Mouse (Mus musculus) mouse trophoblast stem cell (cell line): ENCODE measurements around the gene Lhpp.

Source experiments
- in situ Hi-C, 2 experiments: fragments of 300-500 bp; cut with MseI, MboI; formaldehyde crosslinking; loops; 2 replicates in 1 of 2; 3 replicates in 1 of 2; pipeline ENCODE4 v1.15.1; 2025

The Lhpp gene

DNA sequence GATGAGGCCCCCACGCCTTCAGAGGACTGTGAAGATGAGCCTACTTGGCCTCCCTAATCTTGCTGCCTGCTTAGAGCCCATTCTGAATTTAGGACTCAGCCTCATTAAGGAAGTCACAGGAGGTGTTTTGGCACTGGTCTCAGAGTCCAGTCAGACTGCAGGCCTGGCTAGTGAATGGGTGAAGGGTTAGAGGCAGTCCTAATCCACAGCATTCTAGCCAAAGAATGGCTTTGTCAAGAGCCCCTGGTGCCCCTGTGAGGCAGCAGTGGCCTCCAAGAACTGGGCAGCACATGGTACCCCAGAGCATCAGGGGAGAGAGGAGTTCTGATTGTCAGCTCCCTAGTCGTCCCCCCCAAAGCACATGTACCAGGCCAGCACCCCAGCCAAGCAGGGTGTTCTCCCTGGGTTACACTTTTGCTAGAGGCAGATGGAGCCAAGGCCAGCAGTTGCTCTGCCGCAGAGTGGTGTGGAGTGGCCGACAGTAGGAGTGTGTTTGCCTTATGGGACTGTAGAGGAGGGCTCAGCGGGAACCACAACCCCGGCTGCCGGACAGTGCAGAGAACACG is 94.0 kb downstream of the Lhpp start:
- in situ Hi-C loops = no loop called here

DNA sequence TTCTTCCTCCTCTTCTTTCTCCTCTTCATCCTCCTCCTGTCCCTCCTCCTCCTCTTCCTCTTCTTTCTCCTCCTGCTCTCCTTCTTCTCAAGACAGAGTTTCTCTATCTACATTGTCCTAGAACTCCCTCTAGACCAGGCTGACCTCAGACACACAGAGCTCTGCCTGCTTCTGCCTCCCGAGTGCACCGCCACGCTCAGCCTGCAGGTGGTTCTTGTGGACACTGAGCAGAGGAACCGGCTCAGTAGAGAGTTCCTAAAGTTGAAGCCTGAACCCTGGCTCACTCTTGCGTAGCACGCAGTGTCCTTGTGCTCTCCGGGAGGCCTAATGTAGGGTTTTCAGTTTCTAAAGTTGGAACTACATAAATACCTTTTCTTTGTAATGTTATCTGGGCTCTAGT is 94.7 kb downstream of the Lhpp start:
- in situ Hi-C loops = no loop called here

DNA sequence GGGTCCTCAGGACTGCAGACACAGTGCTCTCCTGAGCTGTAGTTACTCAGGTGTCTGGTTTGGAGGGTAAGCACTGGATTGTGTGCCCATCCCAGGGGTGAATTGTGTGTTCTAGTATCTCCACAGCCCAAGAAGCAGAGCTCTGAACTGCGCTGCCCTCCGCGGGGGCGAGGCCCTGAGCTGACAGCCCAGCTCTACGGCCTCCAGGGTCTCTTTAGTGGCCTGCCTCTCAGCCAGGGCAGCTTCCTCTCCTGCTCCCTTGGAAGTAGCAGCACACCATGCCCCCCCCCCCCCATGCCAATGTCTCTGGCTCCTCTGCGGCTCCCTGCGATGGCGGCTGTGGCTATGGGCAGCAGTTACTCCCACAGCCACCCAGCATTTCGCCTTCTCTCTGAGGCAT is 101.1 kb downstream of the Lhpp start:
- in situ Hi-C loops = no loop called here

DNA sequence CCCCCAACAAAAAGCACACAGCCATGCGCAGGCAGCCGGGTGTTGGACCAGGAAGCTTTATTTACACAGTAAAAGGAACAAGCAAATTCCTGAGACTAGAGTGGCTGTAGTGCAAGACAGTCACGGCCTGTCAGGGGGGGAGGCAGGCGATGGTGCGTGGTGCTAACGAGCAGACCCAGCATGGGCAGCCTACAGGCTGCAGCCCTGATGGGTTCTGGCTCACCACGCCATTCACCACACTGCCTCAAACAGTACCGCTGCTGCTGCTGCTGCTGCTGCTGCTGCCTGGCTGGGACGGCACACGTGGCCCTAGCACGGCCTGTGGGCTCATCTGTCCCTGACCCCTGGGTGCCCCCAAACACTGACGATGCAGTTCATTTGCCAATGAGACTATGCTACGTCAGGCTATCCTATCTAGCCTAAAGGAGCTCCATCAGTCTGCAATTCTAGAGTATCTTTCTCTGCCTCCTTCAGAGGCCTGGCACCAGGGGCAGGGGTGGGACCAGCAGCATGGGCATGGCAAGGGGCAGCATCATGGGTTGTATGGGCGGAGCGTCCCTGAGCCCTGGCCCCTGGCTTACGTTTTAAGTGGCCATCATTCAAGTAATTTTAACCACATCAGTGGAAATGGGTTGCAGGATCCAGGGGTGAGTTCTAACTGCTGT is 101.7 kb downstream of the Lhpp start:
- in situ Hi-C loops = no loop called here

DNA sequence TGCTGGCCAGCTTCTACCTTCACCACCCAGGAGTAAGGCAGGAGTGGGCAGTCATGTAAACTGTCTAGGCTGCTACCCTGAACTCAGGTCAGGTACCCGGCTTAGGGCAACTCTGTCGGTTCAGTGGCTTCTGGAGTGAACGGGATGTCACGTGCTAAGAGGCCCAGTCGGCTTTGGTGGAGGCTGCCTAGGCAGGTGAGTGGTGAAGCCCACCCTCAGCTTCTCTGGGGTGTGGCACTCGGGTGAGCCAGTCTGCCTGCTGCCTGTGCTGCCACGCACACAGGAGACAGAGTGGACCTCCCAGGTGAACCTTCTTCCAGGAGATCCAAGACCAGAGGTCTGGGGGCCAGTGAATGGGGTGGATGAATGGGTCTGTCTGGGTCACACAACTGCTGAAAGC is 102.5 kb downstream of the Lhpp start:
- in situ Hi-C loops = no loop called here

DNA sequence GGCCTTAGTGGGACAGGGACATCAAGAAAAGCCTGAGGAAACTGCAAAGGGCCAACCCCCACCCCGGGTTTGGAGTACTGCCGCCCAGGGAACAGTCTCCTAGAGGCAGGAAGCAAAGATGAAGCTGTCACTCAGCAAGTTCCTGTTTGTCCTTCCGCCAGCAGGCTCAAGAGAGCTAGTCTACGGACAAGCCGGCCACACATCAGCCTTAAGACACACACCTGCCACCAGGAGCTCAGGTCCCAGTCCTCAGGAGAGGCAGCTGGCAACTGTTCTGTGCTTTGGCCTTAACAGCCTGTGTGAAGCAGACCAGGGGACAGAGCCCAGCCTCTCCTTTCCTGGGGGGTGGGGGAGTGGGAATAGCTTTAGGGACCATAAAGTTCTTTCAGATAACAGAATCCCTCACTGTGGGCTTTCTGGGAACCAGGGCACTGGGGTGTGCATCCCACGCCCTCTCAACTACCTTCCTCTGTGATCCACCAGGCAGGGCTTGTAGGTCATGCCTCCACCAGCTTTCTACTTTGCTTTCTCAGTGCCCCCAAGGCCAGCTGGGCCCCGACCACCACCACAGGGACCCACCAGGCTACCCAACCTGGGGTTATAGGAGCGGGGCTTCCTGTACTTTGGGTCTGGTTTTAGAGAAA is 103.2 kb downstream of the Lhpp start:
- in situ Hi-C loops = no loop called here

DNA sequence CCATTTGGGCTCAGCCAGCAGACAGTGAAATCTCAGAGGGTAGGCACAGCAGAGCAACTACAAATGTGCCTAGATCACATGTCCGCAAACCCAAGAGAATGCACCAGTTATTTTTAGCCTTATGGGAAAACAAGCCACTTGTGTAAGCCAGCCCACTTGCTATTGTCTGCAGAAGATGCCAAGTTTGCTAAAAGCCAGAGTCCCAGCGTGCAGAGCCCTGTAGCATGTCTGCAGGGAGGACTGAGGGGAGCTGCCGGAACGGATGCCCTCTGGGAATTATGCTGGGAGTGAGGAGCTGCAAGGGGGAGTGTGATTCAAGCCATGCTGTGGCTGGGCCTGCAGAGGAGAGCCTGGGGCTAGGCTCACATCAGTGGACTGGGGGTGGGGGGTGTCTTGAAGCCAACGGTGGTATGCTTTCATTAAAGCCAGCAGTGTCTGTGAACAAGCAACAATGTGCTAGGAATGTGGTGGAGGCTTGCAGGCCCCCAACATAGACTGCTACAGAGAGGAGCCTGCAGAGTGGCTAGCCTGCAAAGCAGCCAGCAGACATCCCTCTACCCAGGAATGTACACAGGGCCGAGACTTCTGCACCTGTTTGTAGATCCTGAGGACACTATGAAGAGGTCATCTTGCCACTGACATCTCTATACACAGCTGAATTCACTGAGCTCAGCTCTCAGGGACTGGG is 103.9 kb downstream of the Lhpp start:
- in situ Hi-C loops = no loop called here

DNA sequence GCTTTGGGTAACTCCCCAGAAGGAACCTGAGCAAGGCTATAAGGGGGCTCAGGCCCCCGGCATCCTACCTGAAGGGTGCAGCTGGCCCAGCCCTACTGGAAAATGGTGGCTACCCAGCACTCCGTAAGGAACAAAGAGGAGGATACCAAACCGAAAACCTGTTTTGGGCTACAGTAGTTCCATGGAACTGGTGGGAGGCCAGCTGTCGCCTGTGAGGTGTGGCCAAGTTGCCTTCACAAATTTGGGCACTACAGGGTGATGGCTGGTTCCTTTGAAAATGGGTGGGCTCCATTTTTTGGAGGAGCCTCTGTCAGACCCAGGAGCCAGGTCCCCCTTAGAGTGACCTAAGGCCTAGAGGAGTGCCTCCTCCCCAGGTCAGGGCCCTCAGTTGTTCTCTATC is 104.8 kb downstream of the Lhpp start:
- in situ Hi-C loops = no loop called here

DNA sequence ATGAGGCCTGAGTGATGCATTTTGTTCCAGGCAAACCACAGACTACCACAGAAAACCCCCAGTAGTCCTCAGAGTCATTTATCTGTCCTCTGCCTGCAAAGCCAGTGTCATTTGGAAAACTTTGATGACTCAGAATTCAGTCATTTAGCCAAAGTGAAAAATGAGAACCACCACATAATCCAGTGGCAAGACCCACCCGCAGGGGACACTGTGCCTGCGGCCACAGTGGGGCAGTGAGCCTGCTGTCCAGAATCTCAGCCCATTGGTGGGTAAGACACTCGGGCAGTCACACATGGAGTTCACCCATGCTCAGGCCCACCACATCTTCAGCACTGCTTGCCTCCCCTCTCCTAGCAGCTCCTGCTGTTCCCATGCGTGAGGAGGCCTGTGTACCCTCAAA is 109.1 kb downstream of the Lhpp start:
- in situ Hi-C loops = no loop called here

DNA sequence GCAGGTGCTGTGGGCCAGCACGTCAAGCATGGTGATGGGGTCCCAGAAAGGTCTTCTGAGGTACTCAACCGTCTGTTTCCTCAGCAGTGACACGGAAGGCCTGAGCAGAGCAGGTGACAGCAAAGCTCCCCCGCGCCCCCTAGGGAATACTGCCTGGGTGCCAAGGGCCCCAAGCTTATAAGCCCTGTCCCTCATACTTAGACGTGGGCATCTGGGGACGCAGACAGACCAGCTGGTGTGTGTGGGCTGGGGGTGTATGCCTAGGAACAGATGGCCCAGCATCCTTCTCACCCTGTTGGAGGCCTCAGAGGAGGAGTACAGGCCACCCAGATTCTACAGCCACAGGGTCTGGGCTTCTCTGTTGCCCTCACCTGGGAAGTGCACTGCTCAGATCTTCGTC is 110.1 kb downstream of the Lhpp start:
- in situ Hi-C loops = no loop called here

DNA sequence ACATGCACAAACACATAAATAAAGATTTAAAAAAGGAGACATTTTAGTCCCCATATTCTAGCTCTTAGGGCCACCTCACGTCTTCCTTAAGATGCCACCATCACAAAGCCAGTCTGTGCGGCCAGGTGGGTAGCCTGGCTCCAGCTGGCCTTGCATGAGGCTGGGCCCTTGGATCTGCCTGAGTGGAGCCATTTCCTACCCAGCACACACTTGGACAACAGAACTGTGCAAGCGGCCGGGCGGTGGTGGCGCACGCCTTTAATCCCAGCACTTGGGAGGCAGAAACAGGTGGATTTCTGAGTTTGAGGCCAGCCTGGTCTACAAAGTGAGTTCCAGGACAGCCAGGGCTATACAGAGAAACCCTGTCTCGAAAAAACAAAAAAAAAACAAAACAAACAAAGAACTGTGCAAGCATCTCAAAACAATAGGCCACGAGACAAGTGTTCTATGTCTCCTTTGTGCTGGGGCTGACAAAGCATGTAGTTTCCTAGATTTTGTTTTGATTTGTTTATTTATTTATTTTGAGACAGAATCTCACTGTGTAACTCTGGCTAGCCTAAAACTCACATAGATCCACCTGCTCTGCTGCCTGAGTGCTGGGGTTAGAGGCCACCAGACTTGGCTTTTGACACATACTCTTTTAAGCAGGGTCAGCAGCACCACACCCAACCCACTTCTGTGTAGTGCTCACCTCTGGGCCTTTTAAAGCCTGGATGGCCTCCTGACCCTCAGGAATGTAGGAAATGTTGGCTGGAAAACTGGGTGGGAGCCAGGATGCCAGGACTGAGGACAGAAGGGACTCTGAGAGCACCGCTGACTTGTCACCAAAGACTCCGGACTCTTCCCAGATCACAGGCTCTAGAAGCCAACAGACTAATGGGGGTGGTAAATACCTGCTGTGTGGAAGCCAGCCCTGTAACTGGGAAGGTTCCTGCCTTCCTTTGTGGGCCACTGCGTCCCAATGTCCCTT is 112.2 kb downstream of the Lhpp start:
- in situ Hi-C loops = no loop called here

DNA sequence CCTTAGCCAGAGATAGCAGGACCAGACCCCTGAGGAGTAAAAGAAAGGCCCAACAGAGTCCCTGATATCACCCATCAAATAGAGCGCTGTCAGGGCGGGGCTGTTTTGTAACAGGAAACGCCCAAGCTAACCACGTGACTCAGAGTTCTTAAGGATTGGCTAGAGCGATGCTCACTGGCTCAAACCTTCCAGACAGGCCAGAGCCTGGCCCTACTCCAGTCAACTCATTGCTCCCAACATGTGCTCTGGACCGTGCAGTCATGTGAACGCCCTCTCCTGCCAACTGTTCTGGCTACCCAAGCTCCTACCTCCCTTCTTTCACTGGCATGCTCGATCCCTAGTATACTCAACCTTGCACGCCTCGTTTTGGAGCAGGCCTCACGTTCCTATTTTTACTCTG is 113.5 kb downstream of the Lhpp start:
- in situ Hi-C loops = no loop called here

DNA sequence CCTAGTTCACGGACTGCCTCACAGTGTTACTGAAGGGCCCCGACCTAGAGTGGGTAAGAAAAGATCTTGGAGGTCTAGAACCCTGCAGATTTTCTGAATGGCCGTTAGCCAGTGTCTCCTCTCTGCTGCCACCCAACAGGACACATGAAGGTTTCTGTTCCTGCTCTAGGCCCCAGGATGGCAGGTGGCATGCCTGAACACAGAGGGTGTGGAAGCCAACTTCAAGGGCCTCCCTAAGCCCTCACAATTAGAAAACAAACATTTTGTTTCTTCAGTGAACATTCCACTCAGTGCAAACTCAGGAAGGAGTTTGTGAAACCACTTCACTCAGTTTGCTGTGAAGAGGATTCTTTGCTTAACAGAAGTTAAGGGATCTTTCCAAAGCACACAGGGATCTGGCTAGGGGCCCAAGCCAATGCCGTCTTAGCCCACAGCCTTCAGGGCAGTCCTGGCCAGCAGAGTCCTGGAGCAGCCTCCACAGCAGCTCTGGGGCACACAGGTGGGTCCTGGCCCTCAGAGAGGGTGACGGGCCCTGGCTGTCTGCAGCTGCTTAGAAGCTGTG is 114.1 kb downstream of the Lhpp start:
- in situ Hi-C loops = no loop called here

DNA sequence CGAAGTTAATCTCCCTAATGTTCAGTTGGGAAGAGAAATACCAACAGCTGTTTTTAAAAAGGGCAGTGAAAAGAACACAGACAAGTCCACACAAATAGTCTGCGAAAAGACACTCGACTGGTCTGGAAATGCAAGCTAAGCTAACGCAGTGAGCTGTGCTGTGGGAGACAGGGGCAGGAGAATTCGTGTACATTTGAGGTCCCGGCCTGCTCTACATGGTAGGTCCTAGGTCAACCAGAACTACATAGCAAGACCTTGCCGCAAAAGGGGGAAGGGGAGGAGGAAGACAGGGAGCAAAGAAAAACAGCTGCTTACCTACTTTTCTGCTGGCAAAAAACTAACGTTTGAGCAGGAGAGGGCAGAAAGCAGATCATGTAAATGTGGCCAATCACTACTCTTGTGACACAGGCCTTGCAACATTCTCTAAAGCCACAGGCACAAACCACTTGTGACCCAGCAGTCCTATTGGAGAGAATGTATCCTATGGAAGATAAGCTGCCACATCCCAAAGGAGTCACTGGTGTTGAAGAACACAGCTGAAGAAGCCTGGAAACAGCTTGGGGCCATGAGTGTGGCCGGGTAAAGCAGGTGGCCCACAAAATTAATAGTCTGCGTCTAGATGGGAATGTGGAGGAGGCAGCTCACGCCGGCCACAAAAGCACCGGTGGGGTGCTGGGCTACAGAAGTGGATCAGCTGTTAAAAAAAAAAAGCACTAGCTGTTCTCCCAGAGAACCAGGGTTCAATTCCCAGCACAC is 115.8 kb downstream of the Lhpp start:
- in situ Hi-C loops = no loop called here

DNA sequence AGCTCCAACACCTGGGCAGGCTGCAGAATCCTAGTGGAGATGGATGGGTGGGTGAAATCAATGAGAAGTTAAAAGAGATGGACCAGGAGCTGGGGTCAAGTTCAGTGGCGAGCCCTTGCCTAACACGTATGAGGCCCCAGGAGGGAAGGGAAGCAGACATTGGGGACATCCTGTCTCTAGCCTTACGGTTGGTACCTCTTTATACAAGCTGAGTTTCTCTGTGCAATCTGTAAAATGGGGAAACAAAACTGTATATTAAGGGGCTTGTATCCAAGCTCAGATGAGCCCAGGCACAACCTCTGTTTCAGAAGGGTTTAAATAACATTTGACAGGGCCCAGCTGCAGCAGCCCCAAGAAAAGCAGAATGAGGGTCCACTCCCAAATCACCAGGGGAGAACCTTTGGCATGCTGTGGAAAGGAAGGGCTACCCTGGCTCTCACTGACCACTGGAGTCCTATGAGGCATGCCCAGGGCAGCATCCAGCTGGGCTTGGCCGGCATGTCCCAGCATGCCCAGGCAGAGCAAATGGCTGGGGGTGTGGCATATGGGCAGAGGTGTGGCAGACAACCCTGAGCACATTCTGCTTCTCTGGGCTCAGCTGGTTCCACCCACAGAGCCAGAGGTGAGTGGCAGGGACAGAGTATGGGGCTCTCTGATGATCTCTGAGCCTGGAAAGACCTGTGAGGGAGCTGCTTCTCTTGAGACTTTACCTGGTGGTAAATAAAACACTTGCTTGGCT is 118.8 kb downstream of the Lhpp start:
- in situ Hi-C loops = no loop called here

DNA sequence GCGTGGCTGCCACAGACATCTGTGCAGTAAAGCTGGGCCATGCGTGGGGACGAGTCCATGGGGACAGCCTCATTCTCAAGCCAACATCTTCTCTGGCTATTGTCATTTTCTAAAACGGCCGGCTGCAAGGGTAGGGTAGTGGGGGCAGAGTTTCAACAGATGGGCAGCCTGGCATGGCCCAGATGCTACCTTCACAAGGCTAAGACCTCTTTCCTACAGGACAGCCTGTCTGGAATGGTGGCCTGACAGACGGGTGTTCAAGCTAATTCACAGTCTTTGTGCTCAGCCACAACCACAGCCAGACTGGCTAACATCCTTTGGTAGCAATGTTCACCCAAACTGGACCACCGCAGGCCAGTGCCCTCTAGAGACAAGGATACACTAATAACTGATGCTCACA is 120.1 kb downstream of the Lhpp start:
- in situ Hi-C loops = loop anchor here in 1 of 2 experiments (10.0 kb wide), 1 partner anchor 74 kb away; no protein-coding TSS in a partner anchor

DNA sequence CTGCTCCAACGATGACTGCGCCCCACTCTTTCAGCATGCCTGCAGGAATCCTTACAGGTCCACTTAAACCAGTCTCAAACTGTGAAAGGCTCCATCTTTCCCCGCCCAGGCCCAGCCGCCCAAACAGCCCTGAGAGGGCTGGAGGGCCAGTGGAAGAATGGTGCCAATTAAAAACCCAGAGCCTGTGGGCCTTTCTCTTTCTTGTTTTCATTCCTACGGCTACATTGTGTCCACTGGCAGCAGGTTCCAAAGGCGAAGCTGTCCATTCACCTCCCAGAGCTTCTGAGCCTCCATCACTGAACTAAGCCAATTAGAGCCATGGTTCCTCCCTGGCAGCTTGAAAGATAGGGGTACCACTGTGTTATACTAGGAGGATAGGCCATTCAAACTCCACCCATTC is 121.1 kb downstream of the Lhpp start:
- in situ Hi-C loops = loop anchor here in 1 of 2 experiments (10.0 kb wide), 1 partner anchor 73 kb away; no protein-coding TSS in a partner anchor

DNA sequence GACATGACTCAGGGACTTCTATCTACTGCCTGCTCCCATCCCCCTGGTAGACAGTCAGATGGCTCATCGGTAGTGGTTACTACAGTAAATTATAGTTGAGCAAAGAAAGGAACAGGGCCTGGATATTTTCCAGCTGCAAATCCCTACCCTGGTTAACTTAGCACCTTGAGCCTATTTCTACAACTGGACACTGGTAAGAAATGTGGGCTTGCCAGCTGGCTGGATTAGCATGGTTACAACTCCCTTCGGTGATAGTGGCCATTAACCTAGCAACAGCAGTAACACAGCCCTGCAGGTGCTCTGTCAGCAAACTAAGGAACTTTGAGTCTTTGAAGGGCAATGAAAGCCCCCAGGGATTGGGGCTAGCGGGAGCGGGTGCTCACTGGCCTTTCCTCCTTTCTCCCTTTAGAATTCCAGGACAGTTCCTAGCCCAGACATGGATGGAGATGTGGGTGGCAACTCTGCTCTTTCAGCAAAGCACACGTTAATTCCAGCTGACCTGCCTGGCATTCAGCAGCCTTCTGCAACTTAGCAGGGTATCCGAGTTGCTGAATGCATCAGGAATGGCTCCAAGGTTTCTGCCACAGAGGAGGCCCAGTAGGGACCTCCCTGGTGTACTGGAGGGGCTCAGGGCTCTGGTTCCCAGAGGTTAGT is 121.8 kb downstream of the Lhpp start:
- in situ Hi-C loops = loop anchor here in 1 of 2 experiments (10.0 kb wide), 1 partner anchor 73 kb away; no protein-coding TSS in a partner anchor

DNA sequence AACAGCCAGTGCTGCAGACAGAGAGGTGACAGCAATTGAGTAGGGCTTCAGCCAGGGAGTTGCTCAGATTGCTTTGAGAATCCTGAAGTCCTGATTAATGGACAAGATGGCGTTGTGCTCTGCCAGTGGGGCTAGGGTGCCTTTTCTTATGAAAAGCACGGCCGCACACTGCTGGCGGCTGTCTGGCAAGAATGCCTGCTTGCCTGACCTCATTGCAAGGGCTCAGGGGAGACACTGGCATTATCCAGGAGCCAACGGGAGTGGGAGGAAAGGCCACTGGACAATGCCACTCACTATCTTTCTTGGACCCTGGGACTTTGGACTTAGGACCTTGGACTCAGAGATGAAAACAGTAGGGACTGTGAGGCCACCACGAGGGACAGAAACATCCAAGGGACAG is 123.1 kb downstream of the Lhpp start:
- in situ Hi-C loops = loop anchor here in 1 of 2 experiments (10.0 kb wide), 1 partner anchor 71 kb away; no protein-coding TSS in a partner anchor
